Mouse (Mus musculus): Measurements from ENCODE around the gene Zkscan14. TPM values are rescaled to one million over a fixed set of nuclear protein-coding genes. Genes with fewer than 3 reads are reported as not detected.
"Not testable (repeated sequence)": the region's sequence is repeated elsewhere in the genome, so short reads cannot be mapped to it uniquely, and the experiment has no call there.

The Zkscan14 gene
- polyA plus RNA-seq, 1 experiment from 2014 or later, result 11.6 TPM

- Histone ChIP-seq H3K9me3 (ENCODE audit: low read length) (no peaks in the 10 kb centered on the region), H3K9ac (replicated peaks; ENCODE audit: low read length) (no peak overlapping the region), H3K27me3 (ENCODE audit: insufficient read depth, low read length) (no peaks in the 10 kb centered on the region), H3K36me3 (ENCODE audit: insufficient read depth, low read length) (peaks cover 44% of the 10 kb centered on the region), H3K4me1 (ENCODE audit: insufficient read depth, low read length) (no peaks in the 10 kb centered on the region), H3K4me2 (replicated peaks; ENCODE audit: low read depth, low read length) (no peak overlapping the region), H3K27ac (ENCODE audit: low read length) (no peak overlapping the region), H3K4me3 (ENCODE audit: low read length) (no peak overlapping the region)
- ATAC-seq (ENCODE audit: low FRiP score, low TSS enrichment), result no peak
- WGBS, result 95% methylated on average over 8 of the region's 8 CpGs
Measured at GRCm38 (mm10) chr5:145219981-145220380, 18.3 kb upstream of the Zkscan14 start.

GRCm38 (mm10) chr5:145218671-145219070 is 17.0 kb upstream of the Zkscan14 start:
- Histone ChIP-seq H3K36me3 (ENCODE audit: insufficient read depth, low read length) (peaks cover 49% of the 10 kb centered on the region), H3K4me3 (ENCODE audit: low read length) (no peak overlapping the region), H3K9me3 (ENCODE audit: low read length) (no peaks in the 10 kb centered on the region), H3K9ac (replicated peaks; ENCODE audit: low read length) (no peak overlapping the region), H3K27ac (ENCODE audit: low read length) (no peak overlapping the region), H3K27me3 (ENCODE audit: insufficient read depth, low read length) (no peaks in the 10 kb centered on the region), H3K4me1 (ENCODE audit: insufficient read depth, low read length) (no peaks in the 10 kb centered on the region), H3K4me2 (replicated peaks; ENCODE audit: low read depth, low read length) (no peak overlapping the region)
- ATAC-seq (ENCODE audit: low FRiP score, low TSS enrichment), result no peak
- WGBS, result 97% methylated on average over 20 of the region's 20 CpGs

GRCm38 (mm10) chr5:145218206-145218605 is 16.5 kb upstream of the Zkscan14 start:
- no peaks in the 10 kb centered on the region for H3K9me3 ChIP-seq (ENCODE audit: low read length)
- no peaks in the 10 kb centered on the region for H3K27me3 ChIP-seq (ENCODE audit: insufficient read depth, low read length)
- H3K27ac ChIP-seq (ENCODE audit: low read length), result no peak overlapping the region
- no peaks in the 10 kb centered on the region for H3K4me1 ChIP-seq (ENCODE audit: insufficient read depth, low read length)
- no peak overlapping the region for H3K4me2 ChIP-seq (replicated peaks; ENCODE audit: low read depth, low read length)
- H3K36me3 ChIP-seq (ENCODE audit: insufficient read depth, low read length), result peaks cover 54% of the 10 kb centered on the region
- 94% methylated on average over 21 of the region's 21 CpGs for WGBS
- no peak for ATAC-seq (ENCODE audit: low FRiP score, low TSS enrichment)
- no peak overlapping the region for H3K4me3 ChIP-seq (ENCODE audit: low read length)
- H3K9ac ChIP-seq (replicated peaks; ENCODE audit: low read length), result no peak overlapping the region

GRCm38 (mm10) chr5:145217746-145218145 is 16.1 kb upstream of the Zkscan14 start:
- H3K36me3 ChIP-seq (ENCODE audit: insufficient read depth, low read length), result peaks cover 56% of the 10 kb centered on the region
- no peak for ATAC-seq (ENCODE audit: low FRiP score, low TSS enrichment)
- H3K4me3 ChIP-seq (ENCODE audit: low read length), result no peak overlapping the region
- no peaks in the 10 kb centered on the region for H3K27me3 ChIP-seq (ENCODE audit: insufficient read depth, low read length)
- 74% methylated on average over 6 of the region's 6 CpGs for WGBS
- H3K4me1 ChIP-seq (ENCODE audit: insufficient read depth, low read length), result no peaks in the 10 kb centered on the region
- no peak overlapping the region for H3K9ac ChIP-seq (replicated peaks; ENCODE audit: low read length)
- H3K27ac ChIP-seq (ENCODE audit: low read length), result no peak overlapping the region
- no peaks in the 10 kb centered on the region for H3K9me3 ChIP-seq (ENCODE audit: low read length)
- no peak overlapping the region for H3K4me2 ChIP-seq (replicated peaks; ENCODE audit: low read depth, low read length)

GRCm38 (mm10) chr5:145214679-145215078 is 13.0 kb upstream of the Zkscan14 start:
- ATAC-seq (ENCODE audit: low FRiP score, low TSS enrichment), result no peak
- no peaks in the 10 kb centered on the region for H3K4me1 ChIP-seq (ENCODE audit: insufficient read depth, low read length)
- H3K27ac ChIP-seq (ENCODE audit: low read length), result no peak overlapping the region
- no peak overlapping the region for H3K4me2 ChIP-seq (replicated peaks; ENCODE audit: low read depth, low read length)
- H3K36me3 ChIP-seq (ENCODE audit: insufficient read depth, low read length), result peaks cover 58% of the 10 kb centered on the region
- WGBS, result 73% methylated on average over 4 of the region's 4 CpGs
- no peak overlapping the region for H3K9ac ChIP-seq (replicated peaks; ENCODE audit: low read length)
- no peak overlapping the region for H3K4me3 ChIP-seq (ENCODE audit: low read length)
- H3K27me3 ChIP-seq (ENCODE audit: insufficient read depth, low read length), result no peaks in the 10 kb centered on the region
- no peaks in the 10 kb centered on the region for H3K9me3 ChIP-seq (ENCODE audit: low read length)

- no peaks in the 10 kb centered on the region for H3K27me3 ChIP-seq (ENCODE audit: insufficient read depth, low read length)
- H3K36me3 ChIP-seq (ENCODE audit: insufficient read depth, low read length), result peaks cover 55% of the 10 kb centered on the region
- H3K9ac ChIP-seq (replicated peaks; ENCODE audit: low read length), result no peak overlapping the region
- H3K4me2 ChIP-seq (replicated peaks; ENCODE audit: low read depth, low read length), result no peak overlapping the region
- 89% methylated on average over 3 of the region's 3 CpGs for WGBS
- H3K9me3 ChIP-seq (ENCODE audit: low read length), result no peaks in the 10 kb centered on the region
- H3K4me3 ChIP-seq (ENCODE audit: low read length), result no peak overlapping the region
- H3K4me1 ChIP-seq (ENCODE audit: insufficient read depth, low read length), result no peaks in the 10 kb centered on the region
- no peak overlapping the region for H3K27ac ChIP-seq (ENCODE audit: low read length)
- ATAC-seq (ENCODE audit: low FRiP score, low TSS enrichment), result no peak
Measured at GRCm38 (mm10) chr5:145213505-145213904, 11.8 kb upstream of the Zkscan14 start.

GRCm38 (mm10) chr5:145212216-145212615 is 10.5 kb upstream of the Zkscan14 start:
- Histone ChIP-seq H3K36me3 (ENCODE audit: insufficient read depth, low read length) (peaks cover 52% of the 10 kb centered on the region), H3K9ac (replicated peaks; ENCODE audit: low read length) (no peak overlapping the region), H3K4me1 (ENCODE audit: insufficient read depth, low read length) (no peaks in the 10 kb centered on the region), H3K27me3 (ENCODE audit: insufficient read depth, low read length) (no peaks in the 10 kb centered on the region), H3K9me3 (ENCODE audit: low read length) (no peaks in the 10 kb centered on the region), H3K4me3 (ENCODE audit: low read length) (no peak overlapping the region), H3K4me2 (replicated peaks; ENCODE audit: low read depth, low read length) (no peak overlapping the region), H3K27ac (ENCODE audit: low read length) (no peak overlapping the region)
- WGBS, result 87% methylated on average over 4 of the region's 4 CpGs
- no peak for ATAC-seq (ENCODE audit: low FRiP score, low TSS enrichment)

GRCm38 (mm10) chr5:145211340-145211739 is 9.7 kb upstream of the Zkscan14 start:
- H3K27me3 ChIP-seq (ENCODE audit: insufficient read depth, low read length), result no peaks in the 10 kb centered on the region
- H3K9me3 ChIP-seq (ENCODE audit: low read length), result no peaks in the 10 kb centered on the region
- peaks cover 56% of the 10 kb centered on the region for H3K36me3 ChIP-seq (ENCODE audit: insufficient read depth, low read length)
- no peak overlapping the region for H3K9ac ChIP-seq (replicated peaks; ENCODE audit: low read length)
- 99% methylated on average over 4 of the region's 4 CpGs for WGBS
- H3K27ac ChIP-seq (ENCODE audit: low read length), result no peak overlapping the region
- no peak overlapping the region for H3K4me3 ChIP-seq (ENCODE audit: low read length)
- no peak overlapping the region for H3K4me2 ChIP-seq (replicated peaks; ENCODE audit: low read depth, low read length)
- no peaks in the 10 kb centered on the region for H3K4me1 ChIP-seq (ENCODE audit: insufficient read depth, low read length)
- no peak for ATAC-seq (ENCODE audit: low FRiP score, low TSS enrichment)

- H3K36me3 ChIP-seq (ENCODE audit: insufficient read depth, low read length), result peaks cover 44% of the 10 kb centered on the region
- not testable (repeated sequence) for H3K9me3 ChIP-seq (ENCODE audit: low read length); H3K27me3 ChIP-seq (ENCODE audit: insufficient read depth, low read length); ATAC-seq (ENCODE audit: low FRiP score, low TSS enrichment); H3K9ac ChIP-seq (replicated peaks; ENCODE audit: low read length); H3K4me3 ChIP-seq (ENCODE audit: low read length); H3K27ac ChIP-seq (ENCODE audit: low read length); H3K4me2 ChIP-seq (replicated peaks; ENCODE audit: low read depth, low read length)
- 44% methylated on average over 10 of the region's 11 CpGs for WGBS
- H3K4me1 ChIP-seq (ENCODE audit: insufficient read depth, low read length), result peaks cover 12% of the 10 kb centered on the region
Measured at GRCm38 (mm10) chr5:145208391-145208790, 6.7 kb upstream of the Zkscan14 start.

GRCm38 (mm10) chr5:145207954-145208353 is 6.3 kb upstream of the Zkscan14 start:
- no peak for ATAC-seq (ENCODE audit: low FRiP score, low TSS enrichment)
- Histone ChIP-seq H3K4me1 (ENCODE audit: insufficient read depth, low read length) (peaks cover 12% of the 10 kb centered on the region), H3K27me3 (ENCODE audit: insufficient read depth, low read length) (no peaks in the 10 kb centered on the region), H3K27ac (ENCODE audit: low read length) (no peak overlapping the region), H3K9ac (replicated peaks; ENCODE audit: low read length) (no peak overlapping the region), H3K4me2 (replicated peaks; ENCODE audit: low read depth, low read length) (no peak overlapping the region), H3K9me3 (ENCODE audit: low read length) (no peaks in the 10 kb centered on the region), H3K36me3 (ENCODE audit: insufficient read depth, low read length) (peaks cover 42% of the 10 kb centered on the region), H3K4me3 (ENCODE audit: low read length) (no peak overlapping the region)
- WGBS, result 86% methylated on average over 6 of the region's 6 CpGs
